Mouse (Mus musculus) ES-E14 (cell line): ENCODE results near the gene Btbd11.

Experiments
- CHD2 ChIP-seq: IDR thresholded peaks from 2 replicates; pipeline ENCODE4 v1.6.1; 2014; ENCODE audit warnings: mild to moderate bottlenecking, low read depth, low read length, inconsistent platforms
- HCFC1 ChIP-seq: IDR thresholded peaks from 2 replicates; pipeline ENCODE4 v1.6.1; 2012; ENCODE audit warnings: low read length, inconsistent platforms, borderline replicate concordance; ENCODE audit not compliant: insufficient read depth
- MAFK ChIP-seq: IDR thresholded peaks from 2 replicates; pipeline ENCODE4 v1.6.1; 2014; ENCODE audit warnings: mild to moderate bottlenecking, low read depth, low read length, inconsistent platforms; ENCODE audit not compliant: insufficient read depth
- ZC3H11A ChIP-seq: IDR thresholded peaks from 2 replicates; pipeline ENCODE4 v1.6.1; 2012; ENCODE audit warnings: low read depth, mild to moderate bottlenecking, inconsistent platforms, low read length, borderline replicate concordance
- ZNF384 ChIP-seq: IDR thresholded peaks from 2 replicates; pipeline ENCODE4 v1.6.1; 2012; ENCODE audit warnings: low read depth, low read length, inconsistent platforms

- TF ChIP-seq ZNF384 (no peak), HCFC1 (no peak), CHD2 (no peak), MAFK (no peak), ZC3H11A (no peak)
These were observed 215.9 kb downstream of the Btbd11 start for GRCm38 (mm10) chr10:85602546-85602945.
